Comparison of ENCODE assay signal across 16 mouse cellular contexts in the genomic region with DNA sequence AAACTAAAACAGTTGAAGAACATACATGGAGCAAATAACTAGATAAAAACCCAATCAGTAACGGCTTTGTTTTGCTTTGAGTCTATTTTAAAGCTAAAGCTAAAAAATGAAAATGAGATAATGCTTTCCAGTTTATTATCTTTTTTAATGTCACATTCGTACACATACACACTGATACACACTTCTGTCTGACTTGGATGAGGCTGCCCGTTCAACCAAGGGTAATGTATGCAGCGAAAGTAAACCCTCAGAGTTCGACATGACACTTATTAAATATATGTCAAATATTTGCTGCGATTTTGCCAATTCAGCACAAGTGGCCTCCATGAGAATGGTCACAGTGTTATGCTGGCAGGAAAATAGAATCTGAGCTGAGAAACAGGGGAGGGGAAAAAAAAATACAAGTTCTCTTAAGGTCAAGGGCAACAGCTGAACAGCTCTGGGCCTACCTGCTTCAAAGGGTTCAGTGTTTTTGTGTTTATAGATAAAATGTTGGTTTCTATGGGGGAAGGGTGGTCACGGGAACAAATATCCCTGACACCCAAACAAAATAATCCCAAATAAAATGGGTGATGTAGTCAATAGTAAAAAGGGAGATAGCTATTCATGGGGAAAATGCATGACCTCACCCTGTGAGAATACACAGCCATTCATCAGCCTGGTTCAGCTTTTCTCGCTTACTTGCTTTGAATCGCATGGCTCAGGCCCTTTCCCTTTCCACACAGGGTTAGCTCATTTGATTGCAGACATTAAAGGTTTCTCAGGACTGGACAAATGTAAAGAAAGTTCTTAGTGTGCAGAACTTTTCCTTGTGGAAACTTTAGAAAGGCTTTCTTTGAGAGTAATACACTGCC.
A peak's percentile ranks its signal among the peaks of the same experiment; 100 is the strongest.
DNase-seq lines count a peak whose midpoint lies in the region; ATAC-seq and TF ChIP-seq lines count a peak whose summit lies in the region.
"Had no signal": no experiment of that assay in that cellular context is flagged by ENCODE, and none has a peak within 500 bp of the region (broad histone marks: within the 10 kb centered on the region; RNA-seq: fewer than 3 reads in every experiment).

No protein-coding gene starts in this region.

- ATAC-seq in heart, embryonic 13.5 days (ENCODE audit: extremely low read depth, insufficient number of reproducible peaks, low FRiP score, low TSS enrichment) = no peak
- ATAC-seq in forebrain, embryonic 15.5 days (replicated peaks) = peak; percentile 91
- no peak for ATAC-seq in midbrain, embryonic 14.5 days (ENCODE audit: low FRiP score, low TSS enrichment)
- ATAC-seq in CD4-positive, CD25-positive, alpha-beta regulatory T cell, adult 4 months = no peak
- no peak for ATAC-seq in intestine, embryonic 15.5 days

- no peaks in the 10 kb centered on the region for H3K79me2 ChIP-seq in heart, adult 2 months (replicated peaks; ENCODE audit: control insufficient read depth, insufficient read depth, low read length)

- no peaks in the 10 kb centered on the region for H3K36me3 ChIP-seq in heart, embryonic 13.5 days
- no peaks in the 10 kb centered on the region for H3K36me3 ChIP-seq in heart, adult 2 months (ENCODE audit: control insufficient read depth, insufficient read depth, low read length)
- H3K36me3 ChIP-seq in forebrain, embryonic 15.5 days = no peaks in the 10 kb centered on the region
- no peaks in the 10 kb centered on the region for H3K36me3 ChIP-seq in midbrain, embryonic 14.5 days (ENCODE audit: control insufficient read depth, insufficient read depth, low read length)
- H3K36me3 ChIP-seq in intestine, embryonic 15.5 days = no peaks in the 10 kb centered on the region

- no peak overlapping the region for H3K4me2 ChIP-seq in heart, embryonic 13.5 days
- no peak overlapping the region for H3K4me2 ChIP-seq in forebrain, embryonic 15.5 days (replicated peaks)
- no peak overlapping the region for H3K4me2 ChIP-seq in midbrain, embryonic 14.5 days (ENCODE audit: low read length)
- no peak overlapping the region for H3K4me2 ChIP-seq in intestine, embryonic 15.5 days (replicated peaks)

- no peak overlapping the region for H3K4me3 ChIP-seq in heart, embryonic 13.5 days
- no peak overlapping the region for H3K4me3 ChIP-seq in heart, adult 2 months
- no peak overlapping the region for H3K4me3 ChIP-seq in forebrain, embryonic 15.5 days
- H3K4me3 ChIP-seq in midbrain, embryonic 14.5 days (replicated peaks; ENCODE audit: low read depth, low read length) = no peak overlapping the region
- H3K4me3 ChIP-seq in intestine, embryonic 15.5 days (replicated peaks) = no peak overlapping the region
- H3K4me3 ChIP-seq: myocyte had no signal

- H3K27ac ChIP-seq in heart, embryonic 13.5 days (replicated peaks) = 0 out of 2 replicates have a peak overlapping the region, but pooled peaks have one; percentile 8
- H3K27ac ChIP-seq in heart, adult 2 months = no peak overlapping the region; the same call in 1 of the 2 replicates
- peak overlapping the region; percentile 62 for H3K27ac ChIP-seq in forebrain, embryonic 15.5 days (replicated peaks)
- H3K27ac ChIP-seq in midbrain, embryonic 14.5 days (replicated peaks; ENCODE audit: low read depth, low read length) = no peak overlapping the region
- no peak overlapping the region for H3K27ac ChIP-seq in intestine, embryonic 15.5 days

- no peak for TF ChIP-seq CTCF in heart, adult 2 months (IDR thresholded peaks at IDR 0.05)

- no peak overlapping the region for H3K9ac ChIP-seq in heart, embryonic 13.5 days
- H3K9ac ChIP-seq in heart, adult 2 months (ENCODE audit: low read depth, low read length) = no peak overlapping the region
- no peak overlapping the region for H3K9ac ChIP-seq in forebrain, embryonic 15.5 days (replicated peaks)
- H3K9ac ChIP-seq in midbrain, embryonic 14.5 days (replicated peaks; ENCODE audit: low read length) = no peak overlapping the region
- no peak overlapping the region for H3K9ac ChIP-seq in intestine, embryonic 15.5 days

- intact Hi-C loops in heart, adult 2 months (cut with DNase I) = no loop called here

- 66% methylated on average over 9 of the region's 9 CpGs for WGBS in heart, embryonic 13.5 days
- 71% methylated on average over 9 of the region's 9 CpGs for WGBS in heart, adult 2 months
- 22% methylated on average over 9 of the region's 9 CpGs for WGBS in forebrain, embryonic 15.5 days
- 45% methylated on average over 9 of the region's 9 CpGs for WGBS in midbrain, embryonic 14.5 days
- 70% methylated on average over 9 of the region's 9 CpGs for WGBS in intestine, embryonic 15.5 days

- no peak for DNase-seq in heart, adult 2 months
- DNase-seq in embryo, embryonic 10 days (ENCODE audit: low spot score) = peak; percentile 65
- peak; percentile 26 for DNase-seq in midbrain, embryonic 14.5 days
- no peak for DNase-seq in urinary bladder, adult 2 months (ENCODE audit: low spot score)
- DNase-seq: cerebellum, postnatal 10 days; gastrocnemius, postnatal 36 days; kidney, adult 8-10 months; layer of hippocampus, adult 9-11 months; left cerebral cortex, postnatal 4 days; lung, postnatal 10 days; right cerebral cortex, postnatal 14 days had no signal

- no peak for TF ChIP-seq POLR2A in heart, adult 2 months (IDR thresholded peaks at IDR 0.05; ENCODE audit: insufficient read depth, low read depth, low read length)

- H3K9me3 ChIP-seq in heart, embryonic 13.5 days = no peaks in the 10 kb centered on the region
- H3K9me3 ChIP-seq in forebrain, embryonic 15.5 days = no peaks in the 10 kb centered on the region
- no peaks in the 10 kb centered on the region for H3K9me3 ChIP-seq in midbrain, embryonic 14.5 days (ENCODE audit: control insufficient read depth, low read length)
- no peaks in the 10 kb centered on the region for H3K9me3 ChIP-seq in intestine, embryonic 15.5 days

- peaks cover 14% of the 10 kb centered on the region for H3K4me1 ChIP-seq in heart, embryonic 13.5 days
- H3K4me1 ChIP-seq in heart, adult 2 months (ENCODE audit: control insufficient read depth, insufficient read depth, low read length) = no peaks in the 10 kb centered on the region
- peaks cover 20% of the 10 kb centered on the region for H3K4me1 ChIP-seq in forebrain, embryonic 15.5 days
- 0 out of 2 replicates have a peak, but pooled peaks cover 3% of the 10 kb centered on the region for H3K4me1 ChIP-seq in midbrain, embryonic 14.5 days (ENCODE audit: control insufficient read depth, insufficient read depth, low read length)
- no peaks in the 10 kb centered on the region for H3K4me1 ChIP-seq in intestine, embryonic 15.5 days (replicated peaks)

- TF ChIP-seq EP300 in heart, adult 2 months (IDR thresholded peaks at IDR 0.05; ENCODE audit: insufficient read depth, low read depth, low read length) = no peak

- no peaks in the 10 kb centered on the region for H3K27me3 ChIP-seq in heart, embryonic 13.5 days (replicated peaks)
- no peaks in the 10 kb centered on the region for H3K27me3 ChIP-seq in heart, adult 2 months (ENCODE audit: control insufficient read depth, insufficient read depth, low read length)
- H3K27me3 ChIP-seq in forebrain, embryonic 15.5 days = no peaks in the 10 kb centered on the region
- H3K27me3 ChIP-seq in midbrain, embryonic 14.5 days (ENCODE audit: control insufficient read depth, insufficient read depth, low read length) = no peaks in the 10 kb centered on the region
- no peaks in the 10 kb centered on the region for H3K27me3 ChIP-seq in intestine, embryonic 15.5 days (replicated peaks)

Comparison
In these comparisons a context has a peak if more than half of its experiments do, and no peak if none do; other contexts are left out.
1. H3K27ac ChIP-seq: peak in heart, embryonic 13.5 days (single experiment) and forebrain, embryonic 15.5 days (single experiment); none in heart, adult 2 months (single experiment), midbrain, embryonic 14.5 days (single experiment) and intestine, embryonic 15.5 days (single experiment).
2. DNase-seq: peak in embryo, embryonic 10 days (single experiment) and midbrain, embryonic 14.5 days (single experiment); none in heart, adult 2 months (0 of 2) and urinary bladder, adult 2 months (single experiment).